Mouse (Mus musculus) adrenal gland, adult 18-20 months (tissue): ENCODE results near the gene Pomt1. TPM values are rescaled to one million over a fixed set of nuclear protein-coding genes. Genes with fewer than 3 reads are reported as not detected.

Experiments
- DNase-seq, 2 experiments: peaks; one replicate each; pipeline ENCODE4 v3.0.0; 2021 to 2022; ENCODE audit warnings: low spot score in 2 of 2
- total RNA-seq, 2 experiments: library from RNA; stranded (reverse); gene quantifications; 1 replicate in 1 of 2; 2 replicates in 1 of 2; pipeline ENCODE4 v1.2.3; 2021

Gene Pomt1
- total RNA-seq, 2 experiments from 2014 or later: 33.5 to 38.7 TPM

GRCm38 (mm10) chr2:32220969-32221368 is 15.4 kb upstream of the Pomt1 start:
- no peak for DNase-seq

- no peak for DNase-seq
Measured at GRCm38 (mm10) chr2:32221577-32221976, 14.8 kb upstream of the Pomt1 start.

- no peak for DNase-seq
Measured at GRCm38 (mm10) chr2:32222057-32222456, 14.3 kb upstream of the Pomt1 start.

DNA sequence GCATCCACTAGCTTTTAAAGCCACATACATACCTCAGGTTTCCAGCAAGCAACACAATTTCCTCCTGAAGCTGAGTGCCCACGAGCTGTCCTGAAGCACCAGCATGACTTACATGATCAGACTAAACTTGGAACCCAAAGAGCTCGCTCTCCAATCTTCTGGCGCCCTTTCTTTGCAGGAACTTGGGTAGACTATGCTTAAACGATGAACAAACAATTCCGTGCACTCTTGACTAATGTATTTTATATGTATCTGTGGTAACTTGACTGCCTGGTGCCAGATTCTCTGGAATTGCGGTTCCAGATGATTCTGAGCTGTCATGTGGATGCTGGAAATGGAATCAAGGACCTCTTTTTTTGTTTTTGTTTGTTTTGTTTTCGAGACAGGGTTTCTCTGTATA is 957 bp upstream of the Pomt1 start:
- no peak for DNase-seq

- no peak for DNase-seq
Measured at GRCm38 (mm10) chr2:32236760-32237487, 534 bp downstream of the Pomt1 start.

DNA sequence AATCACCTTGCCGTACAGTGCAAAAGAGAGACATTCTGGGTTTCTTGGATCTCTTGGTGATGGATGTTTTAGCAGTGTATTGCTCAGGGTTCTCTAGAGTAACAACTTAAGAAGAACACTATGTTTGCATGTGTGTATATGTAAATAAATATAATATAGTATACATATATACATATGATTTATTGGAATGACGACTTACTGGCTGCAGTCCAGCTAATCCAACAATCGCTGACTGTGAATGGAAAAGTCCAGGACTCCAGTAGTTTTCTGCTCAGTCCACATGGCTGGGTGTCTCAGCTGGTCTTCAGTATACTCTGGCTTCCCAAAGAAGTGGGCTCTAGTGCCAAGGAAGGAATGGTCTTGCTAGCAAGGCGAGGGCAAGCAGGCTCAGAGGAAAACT is 1.2 kb downstream of the Pomt1 start:
- no peak for DNase-seq

DNA sequence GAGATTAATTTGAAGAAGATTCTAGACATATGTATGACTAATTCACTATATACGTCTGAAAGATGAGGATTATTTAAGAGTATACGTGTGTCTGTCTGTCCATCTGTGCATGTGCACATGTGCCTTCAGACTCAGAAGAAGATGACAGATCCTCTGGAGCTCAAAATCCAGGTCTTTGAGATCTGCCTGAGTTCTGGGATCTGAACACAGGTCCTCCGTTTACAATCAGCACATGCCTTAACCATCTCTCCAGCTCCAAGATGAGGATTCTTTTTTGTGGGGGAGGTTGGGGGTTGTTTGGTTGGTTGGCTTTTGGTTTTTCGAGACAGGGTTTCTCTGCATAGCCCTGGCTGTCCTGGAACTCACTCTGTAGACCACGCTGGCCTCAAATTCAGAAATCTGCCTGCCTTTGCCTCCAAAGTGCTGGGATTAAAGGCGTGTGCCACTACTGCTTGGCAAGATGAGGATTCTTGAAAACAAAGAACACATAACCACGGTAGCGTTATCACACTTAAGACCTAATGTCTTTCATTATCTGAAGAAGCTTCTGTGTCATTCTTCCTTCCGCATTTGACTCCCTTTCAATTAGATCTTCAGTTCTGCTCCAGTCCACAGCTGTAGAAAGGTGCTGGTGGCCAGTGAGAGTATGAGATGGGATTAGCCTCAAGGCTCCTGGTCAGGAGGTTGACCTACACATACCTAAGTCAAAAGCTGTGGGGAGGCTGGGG is 2.5 kb downstream of the Pomt1 start:
- no peak for DNase-seq

- DNase-seq: no peak
Measured at GRCm38 (mm10) chr2:32240591-32240990, 4.2 kb downstream of the Pomt1 start.

- DNase-seq: no peak
Measured at GRCm38 (mm10) chr2:32242986-32243385, 6.6 kb downstream of the Pomt1 start.

- no peak for DNase-seq
Measured at GRCm38 (mm10) chr2:32246741-32247140, 10.4 kb downstream of the Pomt1 start.

GRCm38 (mm10) chr2:32248377-32249361 is 12.3 kb downstream of the Pomt1 start:
- peak in 1 of 2 experiments; percentile 34 for DNase-seq

DNA sequence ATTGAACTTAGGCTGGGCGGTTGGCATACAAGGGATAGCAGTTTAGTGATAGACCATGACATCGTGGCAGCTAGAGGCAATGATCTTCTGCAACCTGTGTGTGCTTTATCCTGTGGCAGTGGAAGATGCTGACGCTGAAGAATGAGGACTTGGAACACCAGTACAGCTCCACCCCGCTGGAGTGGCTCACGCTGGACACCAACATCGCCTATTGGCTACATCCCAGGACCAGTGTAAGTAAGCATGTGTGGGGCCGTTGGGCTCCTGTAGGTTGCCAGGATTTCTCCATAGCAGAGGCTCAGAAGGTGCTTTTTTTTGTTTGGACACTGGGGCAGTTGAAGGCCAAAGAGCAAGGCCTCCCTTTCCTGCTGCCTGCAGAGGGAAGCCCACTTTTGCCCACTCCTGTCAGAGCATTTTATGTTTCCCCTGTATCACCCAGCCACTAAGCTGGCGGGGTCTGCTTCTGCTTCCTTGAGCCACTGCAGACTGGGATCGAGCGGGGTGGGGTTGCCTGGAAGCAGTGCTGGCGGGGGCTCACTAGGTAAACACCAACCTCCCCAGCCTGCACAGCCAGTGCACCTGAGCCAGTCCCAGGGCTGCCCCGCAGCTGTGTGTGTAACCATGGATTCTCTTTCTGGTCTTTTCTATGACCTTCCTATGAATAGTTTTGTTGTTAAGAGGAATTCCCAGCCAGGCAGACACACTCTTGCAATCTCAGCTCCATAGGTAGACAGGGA is 15.6 kb downstream of the Pomt1 start:
- no peak for DNase-seq

DNA sequence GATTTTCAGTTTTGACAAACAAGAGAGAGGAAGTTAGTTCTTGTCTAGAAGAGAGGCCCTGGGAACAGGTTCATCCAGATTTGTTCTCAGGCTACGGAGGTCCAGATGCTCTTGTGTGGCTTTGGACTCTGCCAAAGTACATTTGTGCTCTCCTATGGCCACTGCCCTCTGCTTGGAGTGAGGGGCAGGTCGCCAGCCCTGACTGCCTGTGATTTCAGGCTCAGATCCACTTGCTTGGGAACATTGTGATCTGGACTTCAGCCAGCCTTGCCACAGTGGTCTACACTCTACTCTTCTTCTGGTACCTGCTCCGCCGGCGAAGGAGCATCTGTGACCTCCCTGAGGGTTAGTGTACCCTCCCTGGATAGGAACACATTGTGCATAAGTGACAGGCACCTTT is 16.3 kb downstream of the Pomt1 start:
- DNase-seq: no peak

- no peak for DNase-seq
Measured at GRCm38 (mm10) chr2:32253352-32253751, 17.0 kb downstream of the Pomt1 start.

DNA sequence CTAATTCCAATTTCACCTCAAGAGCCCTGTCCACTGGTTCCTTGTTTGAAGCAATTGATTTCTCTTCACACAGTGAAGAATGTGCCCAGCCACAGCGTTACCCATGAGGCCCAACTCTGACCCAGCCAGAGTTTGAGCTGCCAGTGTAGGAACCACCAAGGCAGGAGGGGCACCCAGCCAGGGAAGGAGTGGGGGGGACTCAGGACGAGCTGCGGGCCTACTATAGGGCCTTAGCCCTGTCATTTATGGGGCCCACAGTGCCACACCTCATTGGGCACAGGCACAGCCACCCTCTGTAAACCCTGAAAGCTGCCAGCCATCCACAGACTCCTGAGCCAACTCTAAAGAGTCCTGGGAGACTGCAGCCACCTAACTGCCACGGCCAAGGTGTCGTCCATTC is 18.2 kb downstream of the Pomt1 start:
- no peak for DNase-seq

DNA sequence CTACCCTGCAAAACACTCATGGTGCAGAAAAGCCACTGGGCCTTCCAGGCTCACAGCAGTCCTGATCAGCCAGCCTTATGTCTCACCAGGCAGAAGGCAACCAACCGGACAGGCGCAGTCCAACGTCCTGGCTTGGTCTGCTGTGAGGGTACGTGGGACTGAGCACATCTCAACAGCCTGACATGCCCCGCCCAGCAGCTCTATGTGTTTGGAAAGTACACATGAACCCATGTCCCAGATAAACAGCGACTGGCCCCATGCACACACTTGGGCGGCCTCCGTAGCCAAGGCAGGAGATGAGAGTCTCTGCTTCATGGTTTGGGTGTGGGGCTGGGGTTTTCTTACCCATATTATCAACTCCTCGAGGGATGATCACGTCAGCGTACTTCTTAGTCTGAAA is 19.9 kb downstream of the Pomt1 start:
- no peak for DNase-seq

DNA sequence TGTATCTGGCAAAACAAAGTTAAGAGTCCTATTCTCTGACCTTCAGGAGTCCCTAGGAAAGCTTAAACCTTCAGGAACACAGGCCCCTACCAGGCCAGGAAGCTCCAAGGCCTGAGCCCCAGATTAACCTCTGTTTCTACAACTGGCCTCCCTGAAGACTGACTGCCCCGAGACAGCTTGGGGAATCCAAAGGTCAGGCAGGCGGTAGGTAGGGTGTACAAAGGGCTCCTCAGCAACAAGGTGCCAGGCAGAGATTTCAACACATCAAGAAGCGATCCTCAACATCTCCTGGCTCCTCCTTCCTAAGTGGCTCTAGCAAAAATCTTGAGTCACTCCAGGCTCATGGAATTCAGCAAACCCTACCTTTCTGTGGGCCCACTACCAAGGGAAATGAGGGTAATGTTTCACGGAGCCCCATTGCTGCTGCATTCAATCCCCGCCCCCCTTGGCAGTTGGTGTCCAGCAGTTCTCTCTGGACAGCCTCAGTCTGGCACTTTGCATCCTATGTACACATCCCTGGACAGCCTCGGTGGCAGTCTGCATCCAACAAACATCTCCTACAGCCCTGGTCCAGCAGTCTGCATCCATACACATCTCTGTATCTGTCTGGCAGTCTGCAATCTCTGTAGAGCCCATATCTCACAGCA is 22.6 kb downstream of the Pomt1 start:
- no peak for DNase-seq

- DNase-seq: peak; percentile 85 to 86
Measured at GRCm38 (mm10) chr2:32259657-32260417, 23.4 kb downstream of the Pomt1 start, which contains the start of gene Uck1. Gene Uck1 (minus strand): TSS chr2:32260159.

DNA sequence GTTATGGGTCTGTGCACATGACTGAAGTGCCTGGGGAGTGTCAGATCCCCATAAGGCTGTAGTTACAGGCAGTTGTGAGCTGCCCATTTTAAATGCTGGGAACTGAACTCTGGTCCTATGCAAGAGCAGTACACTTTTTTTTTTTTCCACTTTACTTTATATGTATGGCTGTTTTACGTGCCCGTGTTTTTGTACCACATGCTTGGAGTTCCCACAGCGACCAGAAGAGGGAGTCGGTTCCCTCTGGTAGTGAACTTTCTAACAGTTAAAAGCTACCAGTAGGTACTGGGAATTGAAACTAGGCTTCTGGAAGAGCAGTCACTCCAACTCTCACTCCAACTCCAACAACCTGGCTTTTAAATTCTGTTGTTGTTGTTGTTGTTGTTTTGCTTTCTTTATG is 24.2 kb downstream of the Pomt1 start:
- no peak for DNase-seq
